Mouse (Mus musculus) telencephalon, adult 2 months (tissue): ENCODE data around the gene Dnm3.

Source experiments
- DNase-seq: peaks from one replicate; pipeline ENCODE4 v3.0.0-alpha.2; 2011; ENCODE audit warnings: low read depth, low spot score

Dnm3 gene

DNA sequence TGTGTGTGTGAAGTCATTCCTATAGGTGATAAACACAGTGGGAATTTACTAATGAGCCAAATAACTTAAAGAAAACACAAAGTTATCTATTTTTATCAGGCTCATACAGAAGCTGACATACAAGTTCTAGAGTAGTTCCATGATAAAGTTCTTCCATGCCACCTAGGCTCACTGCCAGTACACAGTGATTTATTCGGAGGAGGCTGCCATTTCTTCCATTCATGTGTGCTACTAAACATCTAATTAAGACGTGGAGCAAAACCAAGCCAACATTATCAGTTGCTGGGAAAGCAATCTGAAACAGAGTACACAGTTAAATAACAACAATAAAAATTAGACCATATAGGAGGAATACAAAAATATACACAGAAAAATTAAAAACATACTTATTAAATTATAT lies 150.2 kb downstream of the Dnm3 start:
- no peak for DNase-seq

DNA sequence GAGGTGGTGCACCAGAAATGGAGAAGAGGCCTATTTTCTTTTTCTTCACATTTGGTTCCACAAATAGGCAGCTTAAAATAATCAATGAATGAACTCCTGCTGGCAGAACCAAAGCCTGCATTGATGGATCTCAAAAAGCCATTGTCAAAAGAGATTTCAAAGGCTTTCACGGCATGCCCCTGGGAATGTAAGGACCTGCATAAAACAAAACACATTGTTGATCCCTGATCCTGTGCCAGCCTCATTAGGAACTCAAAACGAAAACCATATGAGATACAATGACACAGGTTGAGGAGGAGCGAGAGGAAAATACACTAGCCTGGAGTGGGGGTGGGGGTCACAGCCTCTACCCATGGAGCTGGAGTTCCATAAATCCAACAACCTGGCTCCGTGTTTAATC lies 153.4 kb downstream of the Dnm3 start:
- DNase-seq: no peak

DNA sequence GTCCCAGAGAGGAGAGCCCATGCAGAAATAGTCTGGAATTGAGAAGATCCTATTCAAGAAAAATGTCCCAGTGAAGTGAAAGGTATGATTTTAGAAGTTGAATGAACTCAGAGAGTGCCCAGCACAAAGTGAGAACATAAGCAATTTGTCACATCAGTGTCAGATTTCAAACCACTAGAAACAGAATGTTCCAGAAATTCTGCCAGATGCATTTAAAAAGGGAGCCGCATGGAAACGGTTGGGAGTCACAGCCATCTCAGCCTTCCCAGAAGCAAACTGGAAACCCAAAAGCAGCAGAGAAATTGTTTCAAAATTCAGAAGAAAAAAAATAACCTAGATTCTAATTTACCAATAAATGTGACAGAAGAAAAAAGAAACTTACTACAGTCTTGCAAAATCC lies 154.7 kb downstream of the Dnm3 start:
- DNase-seq: no peak

DNA sequence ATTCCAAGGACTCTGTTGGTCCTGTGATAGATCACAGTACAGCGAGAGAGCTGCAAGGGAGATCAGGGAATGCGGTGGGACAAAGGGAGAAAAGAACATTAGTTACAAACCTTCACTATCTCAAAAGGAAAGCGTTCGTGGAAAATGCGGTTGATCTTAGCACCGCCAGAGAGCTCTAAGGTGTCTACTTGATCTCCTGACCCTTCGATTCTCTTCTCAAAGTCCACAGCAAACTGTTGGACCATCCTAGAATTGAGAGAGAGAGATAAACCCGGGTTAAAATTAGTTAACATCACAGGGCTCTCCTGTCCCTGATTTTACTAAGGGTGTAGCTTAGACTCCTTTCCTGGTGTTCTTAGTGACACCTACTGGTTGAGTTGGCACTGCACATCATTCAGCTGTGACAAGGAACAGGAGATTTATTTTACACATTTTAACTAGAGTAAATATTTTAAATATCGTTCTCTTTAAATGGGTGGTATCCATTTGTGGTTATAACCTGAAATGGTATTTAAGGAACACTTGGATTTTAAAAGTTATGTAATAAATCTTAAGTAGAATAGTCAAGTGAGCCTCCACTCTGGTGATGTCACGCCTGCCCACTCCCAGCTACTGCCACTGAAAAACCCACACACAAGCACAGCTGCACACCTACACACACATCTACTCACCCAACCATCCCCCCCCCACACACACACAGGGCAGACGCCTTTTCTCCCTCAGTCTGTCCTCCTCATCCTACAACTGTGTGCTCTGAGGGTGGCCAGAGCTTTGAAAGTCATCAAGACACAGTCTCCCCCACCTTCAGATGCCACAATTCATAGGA lies 164.2 kb downstream of the Dnm3 start:
- peak; percentile 66 for DNase-seq

DNA sequence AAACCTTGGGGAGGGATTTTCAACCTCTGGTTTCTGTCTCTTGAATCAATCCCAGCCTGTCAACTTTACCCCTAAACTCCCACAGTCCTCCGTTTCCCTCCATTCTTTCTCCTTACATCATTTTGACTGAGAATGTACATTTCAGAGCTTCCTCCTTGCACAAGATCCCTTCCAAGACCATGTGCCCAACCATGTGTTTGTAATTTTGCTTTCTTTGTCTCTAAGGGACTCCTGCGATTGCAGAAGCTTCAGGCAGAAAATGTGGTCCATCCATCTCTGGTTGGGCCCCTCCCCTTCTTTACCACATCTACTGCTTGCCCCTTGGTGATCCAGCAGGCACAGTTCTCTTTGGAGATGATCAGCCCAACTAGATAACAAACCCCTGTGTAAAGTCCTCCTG lies 165.2 kb downstream of the Dnm3 start:
- DNase-seq: no peak

DNA sequence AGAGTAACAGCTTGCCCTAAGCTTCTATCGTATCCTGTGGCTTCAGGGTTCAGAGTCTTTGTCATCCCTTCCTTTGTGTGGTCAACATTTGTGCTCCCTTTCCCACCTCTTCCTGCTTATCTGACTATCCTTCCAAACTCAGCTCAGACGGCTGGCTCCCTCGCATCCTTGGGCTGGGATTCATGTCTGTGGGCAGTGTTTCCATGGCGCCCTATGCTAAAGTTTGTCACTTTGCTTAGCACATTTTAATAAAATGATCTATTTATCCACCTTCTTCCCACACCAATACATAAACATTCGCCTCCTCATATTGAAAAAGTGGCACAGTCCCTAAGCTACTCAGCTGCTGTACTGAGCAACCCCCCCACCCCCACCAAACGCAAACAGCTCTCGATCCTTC lies 165.7 kb downstream of the Dnm3 start:
- no peak for DNase-seq

DNA sequence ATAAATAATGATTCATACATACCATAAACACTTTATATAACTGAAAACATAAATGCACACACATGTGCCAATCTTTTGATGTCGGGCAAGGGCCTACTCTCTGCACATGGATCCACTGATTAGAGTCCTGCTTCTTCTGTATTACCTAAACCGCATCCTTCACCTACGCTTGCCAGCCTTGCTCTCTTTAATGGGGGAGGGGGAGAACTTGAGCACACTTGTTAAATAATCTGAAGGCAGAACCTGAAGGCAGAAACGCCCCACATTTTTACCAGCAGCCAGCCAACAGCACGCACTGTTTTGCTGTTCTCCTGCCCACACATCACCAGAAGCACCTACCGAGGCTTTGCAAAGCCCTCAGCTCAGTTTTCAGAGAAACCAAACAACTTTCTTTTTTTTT lies 172.6 kb downstream of the Dnm3 start:
- DNase-seq: peak; percentile 50

DNA sequence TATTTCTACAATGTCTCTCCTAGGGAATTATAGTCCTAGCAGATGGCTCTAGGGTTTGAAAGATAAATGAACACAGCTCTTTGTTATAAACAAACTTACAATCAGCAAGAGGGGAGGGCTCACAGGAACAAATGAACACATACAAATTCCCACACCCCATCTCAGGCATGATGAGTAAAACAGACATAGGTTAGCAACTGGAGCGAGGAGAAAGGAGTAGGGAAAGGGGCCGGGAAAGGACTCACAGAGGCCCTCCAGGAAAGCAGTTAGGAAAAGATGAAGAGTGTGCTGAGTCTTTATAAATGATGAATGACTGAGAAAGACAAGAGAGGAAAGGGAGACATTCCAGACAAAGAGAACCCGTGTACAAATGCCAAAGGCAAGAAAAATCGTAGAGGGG lies 175.4 kb downstream of the Dnm3 start:
- DNase-seq: no peak

DNA sequence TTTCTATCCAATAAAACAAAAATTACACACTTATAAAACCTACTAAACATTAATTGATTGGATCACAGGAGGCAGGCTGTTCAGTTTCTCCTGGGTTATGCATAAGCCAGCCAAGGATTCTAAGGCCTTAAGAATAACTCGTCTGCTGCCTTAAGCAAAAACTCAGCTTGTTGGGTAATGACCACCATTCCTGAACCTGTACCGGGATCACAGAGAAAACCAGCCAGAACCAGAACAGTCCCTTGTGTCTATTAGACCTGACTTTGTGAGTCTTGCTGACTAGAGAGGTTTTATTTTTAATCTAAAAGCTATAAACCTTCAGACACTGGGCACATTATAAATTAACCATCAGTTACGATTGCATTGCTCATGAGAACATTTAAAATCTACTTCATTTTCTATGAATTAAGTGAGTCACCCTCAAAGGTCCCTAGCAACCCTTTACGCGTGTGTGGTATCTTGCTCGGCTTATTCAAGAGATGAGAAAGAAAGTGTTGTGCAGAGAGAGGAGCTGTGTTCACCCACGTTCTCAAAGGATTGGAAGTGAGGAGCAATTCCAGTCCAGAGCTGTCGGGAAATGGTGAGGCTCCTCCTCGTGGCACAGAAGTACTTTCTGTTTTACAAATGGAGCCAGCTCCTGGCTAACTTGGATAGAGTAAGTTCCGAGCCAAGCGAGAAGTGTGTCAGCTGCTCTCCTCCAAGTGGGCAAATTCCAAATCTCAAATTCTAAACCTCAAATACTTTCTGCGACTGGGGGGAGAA lies 178.1 kb downstream of the Dnm3 start:
- DNase-seq: peak; percentile 76

DNA sequence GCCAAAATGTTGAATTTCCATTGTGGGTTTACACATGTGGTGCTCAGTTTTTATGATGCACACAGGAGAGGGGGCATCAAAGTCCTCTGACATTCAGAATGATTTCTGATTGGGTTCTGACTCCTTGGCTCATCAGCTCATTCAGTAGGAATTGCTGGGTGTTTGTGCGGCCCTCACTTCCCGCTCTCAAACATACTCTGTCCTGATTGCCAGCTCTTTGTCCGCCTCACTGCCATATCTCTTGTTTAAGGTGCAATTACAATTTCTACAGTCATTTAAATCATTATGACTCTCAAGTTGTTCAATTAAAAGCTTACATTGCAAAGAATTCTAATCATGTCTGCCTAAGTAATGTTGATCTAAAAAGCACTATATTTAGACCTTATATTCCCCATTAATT lies 179.3 kb downstream of the Dnm3 start:
- DNase-seq: no peak

DNA sequence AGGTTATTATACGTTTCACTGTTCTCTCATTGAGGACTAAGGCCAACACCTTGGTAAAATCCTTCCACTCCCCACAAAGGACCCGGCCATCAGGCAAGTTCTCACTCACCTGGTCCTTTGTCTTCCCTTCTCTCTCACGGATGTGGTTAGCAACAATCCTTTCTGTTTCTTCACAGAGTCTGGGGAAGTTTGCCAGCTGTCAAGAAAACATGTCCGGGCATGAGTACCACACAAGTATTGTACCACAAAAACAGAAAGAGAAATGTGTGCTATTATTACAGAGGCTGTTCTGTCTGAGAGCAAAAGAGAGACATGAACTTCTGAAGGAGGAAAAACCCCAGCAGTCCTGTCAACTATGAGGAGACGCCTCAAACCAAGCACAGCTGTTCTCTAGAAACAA lies 182.4 kb downstream of the Dnm3 start:
- DNase-seq: no peak

DNA sequence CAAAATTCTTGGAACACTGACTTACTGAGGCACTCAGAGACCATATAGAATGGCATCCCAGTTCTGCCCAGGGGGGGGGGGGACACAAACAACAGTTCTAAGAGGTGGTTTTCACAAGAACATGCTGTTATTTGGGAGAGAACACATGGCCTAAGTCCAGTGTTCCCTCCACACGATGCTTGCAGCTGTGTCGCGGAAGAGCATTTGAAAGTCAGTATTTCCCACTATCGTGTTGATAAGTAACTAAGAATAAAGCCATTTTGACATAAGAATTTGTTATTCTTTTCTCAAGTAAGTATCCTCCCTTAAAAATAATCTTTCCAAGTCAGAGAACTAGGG lies 183.3 kb downstream of the Dnm3 start:
- no peak for DNase-seq

DNA sequence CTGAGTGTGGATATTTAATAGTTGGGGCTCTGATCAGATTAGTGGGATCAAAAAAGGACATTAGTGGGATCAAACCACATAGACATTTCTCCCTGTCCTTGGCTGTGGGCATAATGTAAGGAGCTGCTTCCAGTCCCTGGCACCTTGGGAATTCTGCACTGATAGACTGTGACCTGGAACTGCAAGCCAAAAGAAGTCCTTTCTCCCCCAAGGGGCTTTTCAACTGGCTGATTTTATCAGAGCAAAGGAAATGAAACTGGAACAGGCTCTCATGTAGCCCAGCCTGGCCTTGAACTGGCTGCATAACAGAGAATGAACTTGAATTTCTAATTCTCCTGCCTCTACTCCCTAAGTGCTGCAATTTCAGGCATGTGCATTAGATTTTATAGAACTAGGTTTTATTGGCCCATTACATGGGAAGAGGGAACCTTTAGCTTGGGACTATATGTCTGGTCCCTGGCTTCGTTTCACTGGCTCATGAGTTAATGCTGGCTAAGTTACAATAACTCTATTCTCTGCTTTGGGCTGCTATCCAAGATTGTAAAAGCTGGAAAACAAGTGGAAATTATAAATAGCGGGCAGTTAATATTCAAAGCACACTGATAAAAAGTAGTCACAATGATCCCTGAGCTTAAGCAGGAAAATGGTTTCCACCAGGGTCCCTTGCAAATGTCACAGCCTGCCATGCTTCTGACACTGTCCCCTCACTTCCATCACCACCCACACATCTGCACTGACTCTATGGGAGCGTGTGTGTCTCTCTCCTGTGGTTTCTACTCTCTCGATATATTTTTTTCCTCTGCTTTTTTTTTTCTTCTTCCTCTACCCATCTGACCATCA lies 183.9 kb downstream of the Dnm3 start:
- DNase-seq: no peak

DNA sequence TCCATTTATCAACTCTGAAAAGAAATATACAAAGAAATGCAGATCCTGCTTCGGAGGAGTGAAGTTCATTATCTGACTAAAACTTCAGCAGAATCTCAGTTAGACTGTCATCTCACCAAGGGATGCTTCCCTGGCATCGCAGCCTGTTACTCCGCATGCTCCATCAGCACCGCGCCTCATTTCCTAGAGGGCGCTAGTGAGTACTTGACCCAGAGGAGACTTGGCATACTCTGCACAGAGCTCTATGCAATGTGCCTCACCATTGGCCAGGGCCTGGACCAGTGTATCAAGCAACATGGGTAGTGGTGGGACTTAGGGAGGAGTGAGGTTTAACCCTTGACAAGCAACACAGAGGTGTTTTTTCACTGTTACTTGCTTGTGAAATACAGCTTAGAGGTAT lies 190.9 kb downstream of the Dnm3 start:
- no peak for DNase-seq

DNA sequence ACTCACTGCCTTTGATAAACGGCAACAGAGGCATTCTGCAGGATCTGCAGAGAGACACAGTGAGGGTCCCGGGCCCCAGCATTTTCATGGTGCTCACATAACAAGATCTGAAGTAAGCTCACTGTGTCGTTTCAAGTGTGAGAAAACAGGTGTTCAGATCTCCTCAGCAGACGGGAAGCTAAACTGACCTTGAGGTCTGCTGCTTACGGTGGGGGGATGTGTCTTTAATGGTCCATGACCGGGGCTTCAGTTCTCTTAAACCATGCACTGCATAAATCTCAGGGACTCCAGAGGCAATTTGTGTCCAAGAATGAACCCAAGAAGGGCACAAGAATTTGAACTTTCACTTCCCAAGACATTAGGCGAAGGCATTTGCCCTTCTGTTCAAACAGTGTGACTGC lies 195.9 kb downstream of the Dnm3 start:
- DNase-seq: no peak

DNA sequence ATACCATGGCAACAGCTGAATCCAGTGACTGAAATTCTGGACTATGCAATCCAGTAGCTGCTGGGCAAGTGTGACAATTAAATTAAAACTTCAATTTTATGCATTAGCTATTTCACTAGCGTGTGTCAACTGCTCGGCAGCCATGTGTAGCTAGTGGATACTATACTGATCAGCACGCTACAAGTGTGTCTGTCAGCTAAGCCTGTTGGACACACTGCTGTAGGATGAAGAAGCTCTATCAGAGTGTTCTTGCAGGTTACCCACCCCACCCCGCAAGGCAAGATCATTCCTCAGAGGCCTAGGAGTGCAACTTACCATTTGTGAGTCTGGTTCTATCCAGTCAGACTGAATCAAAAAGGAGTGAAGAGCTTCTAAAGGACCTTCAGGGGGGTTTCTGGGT lies 197.8 kb downstream of the Dnm3 start:
- DNase-seq: no peak

DNA sequence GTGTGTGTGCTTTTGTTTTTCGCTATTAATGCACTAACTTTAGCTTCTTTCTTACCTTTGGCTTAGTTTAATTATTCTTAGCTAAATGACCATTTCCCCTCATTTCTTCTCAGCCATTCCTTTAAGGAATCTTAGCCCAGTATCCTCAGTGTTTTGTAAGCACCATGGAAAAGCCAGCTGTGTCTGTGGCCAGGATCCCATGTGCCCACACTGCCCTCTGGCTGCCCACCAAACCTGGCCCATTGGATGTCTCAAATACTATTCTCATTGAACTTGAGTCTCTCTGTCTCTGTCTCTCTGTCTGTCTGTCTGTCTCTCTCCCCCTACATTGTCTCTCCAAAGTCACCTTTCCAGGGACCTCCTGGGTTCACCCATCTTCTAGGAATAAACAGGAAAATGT lies 201.8 kb downstream of the Dnm3 start:
- no peak for DNase-seq

DNA sequence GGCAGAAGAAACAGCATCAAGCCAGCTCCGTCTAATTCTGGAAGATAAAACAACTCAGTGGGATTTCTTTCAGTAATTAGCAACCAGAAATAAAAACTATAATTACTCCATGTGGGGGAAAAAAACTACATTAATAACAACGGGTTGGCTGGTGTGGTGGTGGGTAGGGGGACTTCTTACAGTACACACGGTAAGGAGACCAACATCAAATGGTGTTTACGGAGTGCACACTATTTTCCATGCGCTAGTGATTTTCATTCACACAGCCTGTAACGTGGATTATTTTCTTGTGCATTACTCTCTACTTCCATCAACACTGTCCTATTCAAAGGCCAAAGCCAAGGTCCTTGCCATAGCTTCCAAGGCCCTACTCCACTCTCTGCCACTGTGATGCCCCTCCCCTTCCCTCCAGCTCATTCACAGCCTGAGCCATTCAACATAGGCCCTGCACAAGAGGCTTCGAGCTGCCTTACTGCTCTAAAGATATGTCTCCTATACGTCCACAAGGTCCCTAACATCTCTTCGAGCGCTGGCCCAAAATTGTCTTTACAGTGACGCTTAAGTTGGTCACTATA lies 203.1 kb downstream of the Dnm3 start:
- no peak for DNase-seq

DNA sequence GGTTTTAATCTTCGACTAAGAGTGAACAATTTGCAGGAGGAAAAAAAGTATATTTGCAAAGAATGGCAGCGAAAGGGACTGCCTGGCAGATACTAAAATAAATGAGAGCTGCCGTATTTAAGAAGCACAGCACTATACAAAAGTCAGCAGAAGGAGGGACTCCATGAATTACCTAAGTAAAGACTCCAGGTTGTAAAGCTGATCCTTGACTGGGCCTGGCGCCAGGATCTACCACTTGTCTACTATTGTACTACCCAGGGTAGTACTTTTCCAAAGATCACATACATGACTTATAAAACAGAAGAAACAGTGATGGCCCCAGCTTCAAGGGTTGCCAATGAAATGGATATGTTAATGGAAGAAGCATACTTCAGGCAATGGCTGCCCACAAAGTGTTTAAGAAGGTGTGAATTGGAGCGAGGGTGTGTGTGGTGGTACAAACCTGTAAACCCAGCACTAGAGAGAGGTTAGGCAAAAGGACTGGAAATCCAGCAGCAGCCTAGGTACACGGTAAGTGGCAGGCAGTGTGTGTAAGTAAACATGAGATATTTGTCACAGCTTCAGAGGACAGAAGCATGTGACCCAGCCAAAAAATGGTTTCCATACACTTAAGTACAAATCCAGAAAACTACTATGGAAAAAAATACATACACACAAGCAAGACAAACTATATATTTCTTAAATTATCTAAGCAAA lies 220.8 kb downstream of the Dnm3 start:
- DNase-seq: no peak

DNA sequence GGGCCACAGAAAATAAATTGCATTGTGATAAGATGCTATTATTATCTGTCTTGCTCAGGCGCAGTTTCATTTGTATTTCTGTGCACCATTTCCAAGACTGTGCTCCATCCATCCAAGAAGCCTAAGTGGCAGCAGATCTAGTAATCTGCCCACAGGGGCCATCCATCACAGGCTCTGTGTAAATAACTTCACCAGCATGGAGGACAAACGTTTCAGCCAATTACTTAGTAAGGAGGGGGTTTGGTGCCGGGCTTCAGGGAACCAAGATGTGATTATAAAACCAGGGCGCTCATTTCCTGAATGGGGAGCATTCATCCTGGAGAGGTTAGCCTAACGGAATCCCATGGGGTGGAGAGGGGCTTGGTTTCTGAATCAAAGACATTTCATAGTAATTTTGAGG lies 222.9 kb downstream of the Dnm3 start:
- DNase-seq: no peak

DNA sequence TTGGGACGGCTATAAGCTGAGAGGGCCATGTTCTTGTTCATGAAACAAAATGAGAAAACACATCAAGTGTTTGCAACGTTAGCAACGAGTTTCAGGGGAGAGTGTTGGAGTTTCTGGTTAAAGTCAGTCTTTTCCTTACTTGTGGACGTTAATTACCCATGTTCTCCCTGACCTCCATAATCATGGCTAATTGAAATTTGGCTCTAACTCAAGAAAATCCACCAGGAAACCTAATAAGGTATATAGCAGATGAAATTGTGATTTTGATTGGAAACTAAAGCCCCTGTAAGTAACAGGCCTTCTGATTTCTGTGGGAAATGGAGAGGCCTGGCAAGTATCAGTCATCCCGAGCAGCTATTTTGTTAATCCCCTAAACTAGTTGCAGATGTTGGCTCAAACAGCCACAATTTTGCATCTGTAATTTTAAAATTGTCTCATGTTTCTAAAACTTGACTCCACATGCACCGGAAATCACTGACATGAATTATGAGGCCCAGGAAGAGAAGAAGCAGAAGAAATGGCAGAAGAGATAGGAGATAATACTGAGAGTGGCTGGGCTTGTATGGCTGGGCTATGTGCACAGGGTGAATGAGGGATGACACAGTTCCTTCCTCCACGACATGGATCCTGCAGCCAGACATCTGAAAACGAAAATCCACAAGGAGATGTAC lies 223.7 kb downstream of the Dnm3 start:
- DNase-seq: no peak
